Mouse (Mus musculus): Measurements from ENCODE around the gene Atcay. TPM values are rescaled to one million over a fixed set of nuclear protein-coding genes. Genes with fewer than 3 reads are reported as not detected.

Atcay gene
- polyA plus RNA-seq, 1 experiment from 2014 or later: 24.1 TPM

DNA sequence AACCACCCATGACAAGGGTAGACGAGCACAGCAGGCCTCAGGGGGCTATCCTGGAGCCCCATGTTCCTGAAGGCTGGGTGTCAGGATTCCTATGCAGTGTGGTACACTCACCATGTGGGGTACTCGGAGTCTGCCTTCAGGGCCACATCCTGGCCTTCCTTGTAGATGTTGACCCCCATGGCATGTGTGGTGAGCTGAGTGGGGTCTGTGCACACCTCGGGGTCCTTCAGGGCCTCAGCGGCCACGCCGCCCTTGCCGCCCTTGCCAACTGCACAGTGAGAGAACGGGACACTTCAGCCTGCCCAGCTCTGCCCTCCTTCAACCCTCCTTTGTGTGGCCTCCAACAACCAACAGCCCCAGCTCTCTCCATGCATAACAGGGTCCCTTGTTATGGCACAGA, 34.9 kb upstream of the Atcay start:
- Histone ChIP-seq H3K4me2 (ENCODE audit: low read depth) (peak overlapping the region; percentile 72), H3K27me3 (ENCODE audit: control insufficient read depth, insufficient read depth, low read length) (no peaks in the 10 kb centered on the region), H3K4me1 (ENCODE audit: control insufficient read depth, insufficient read depth, low read length) (peaks cover 8% of the 10 kb centered on the region), H3K27ac (ENCODE audit: low read depth, low read length) (no peak overlapping the region), H3K9me3 (ENCODE audit: control insufficient read depth, low read length) (no peaks in the 10 kb centered on the region), H3K36me3 (ENCODE audit: control insufficient read depth, insufficient read depth, low read length) (peaks cover 6% of the 10 kb centered on the region), H3K4me3 (ENCODE audit: low read depth, low read length) (peak overlapping the region; percentile 65), H3K9ac (ENCODE audit: low read length) (peak overlapping the region; percentile 14; the same call in 1 of the 2 replicates)
- 92% methylated on average over 8 of the region's 8 CpGs for WGBS
- no peak for ATAC-seq (ENCODE audit: insufficient read depth, low FRiP score, low TSS enrichment)
- no peak for DNase-seq (ENCODE audit: low spot score)

DNA sequence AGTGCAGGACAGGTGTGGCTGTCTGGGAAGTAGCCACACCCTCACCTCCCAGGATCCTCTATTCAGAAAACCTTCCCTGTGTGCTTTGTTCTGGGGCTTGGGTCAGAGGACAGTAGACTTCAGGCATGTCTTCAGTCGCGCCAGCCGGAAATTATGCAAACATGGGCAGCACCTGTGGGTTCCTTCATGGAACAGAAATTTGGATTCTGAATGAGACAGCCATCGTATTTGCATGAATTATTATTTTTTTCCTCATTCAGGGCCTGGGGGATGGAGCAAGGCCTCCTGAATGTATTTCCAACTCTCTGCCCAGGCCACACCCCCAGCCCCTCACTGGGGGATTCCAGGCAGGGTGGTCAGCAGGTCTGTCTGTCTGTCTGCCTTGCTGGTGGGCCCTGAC, 30.4 kb upstream of the Atcay start:
- Histone ChIP-seq H3K4me1 (ENCODE audit: control insufficient read depth, insufficient read depth, low read length) (peaks cover 9% of the 10 kb centered on the region), H3K9me3 (ENCODE audit: control insufficient read depth, low read length) (no peaks in the 10 kb centered on the region), H3K27ac (ENCODE audit: low read depth, low read length) (no peak overlapping the region), H3K9ac (ENCODE audit: low read length) (no peak overlapping the region), H3K4me2 (ENCODE audit: low read depth) (no peak overlapping the region), H3K27me3 (ENCODE audit: control insufficient read depth, insufficient read depth, low read length) (peaks cover 31% of the 10 kb centered on the region), H3K36me3 (ENCODE audit: control insufficient read depth, insufficient read depth, low read length) (peaks cover 6% of the 10 kb centered on the region), H3K4me3 (ENCODE audit: low read depth, low read length) (no peak overlapping the region)
- 91% methylated on average over 4 of the region's 4 CpGs for WGBS
- no peak for DNase-seq (ENCODE audit: low spot score)
- ATAC-seq (ENCODE audit: insufficient read depth, low FRiP score, low TSS enrichment): no peak

DNA sequence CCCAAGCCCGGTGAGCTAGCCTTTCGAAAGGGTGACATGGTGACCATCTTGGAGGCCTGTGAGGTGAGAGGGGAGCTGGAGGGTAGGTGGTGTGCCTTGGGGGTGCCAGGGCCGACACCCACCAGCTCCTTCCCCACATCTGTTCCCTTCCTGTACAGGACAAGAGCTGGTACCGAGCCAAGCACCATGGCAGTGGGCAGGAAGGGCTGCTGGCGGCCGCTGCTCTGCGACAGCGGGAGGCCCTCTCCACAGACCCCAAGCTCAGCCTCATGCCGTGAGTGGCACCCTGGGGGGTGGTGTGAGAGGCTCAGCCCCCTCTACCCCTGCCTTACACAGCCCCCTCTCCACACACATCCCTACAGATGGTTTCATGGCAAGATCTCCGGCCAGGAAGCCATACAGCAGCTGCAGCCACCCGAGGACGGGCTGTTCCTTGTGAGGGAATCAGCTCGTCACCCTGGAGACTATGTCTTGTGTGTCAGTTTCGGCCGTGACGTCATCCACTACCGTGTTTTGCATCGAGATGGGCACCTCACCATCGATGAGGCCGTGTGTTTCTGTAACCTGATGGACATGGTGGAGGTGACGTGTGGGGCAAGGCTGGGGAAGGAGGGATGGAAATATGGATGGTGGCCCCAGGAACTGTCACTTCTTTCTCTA, 28.7 kb upstream of the Atcay start:
- no peak overlapping the region for H3K4me3 ChIP-seq (ENCODE audit: low read depth, low read length)
- 39% methylated on average over 21 of the region's 21 CpGs for WGBS
- H3K27ac ChIP-seq (ENCODE audit: low read depth, low read length): no peak overlapping the region
- no peak overlapping the region for H3K4me2 ChIP-seq (ENCODE audit: low read depth)
- H3K9me3 ChIP-seq (ENCODE audit: control insufficient read depth, low read length): no peaks in the 10 kb centered on the region
- ATAC-seq (ENCODE audit: insufficient read depth, low FRiP score, low TSS enrichment): no peak
- H3K27me3 ChIP-seq (ENCODE audit: control insufficient read depth, insufficient read depth, low read length): peaks cover 31% of the 10 kb centered on the region
- peaks cover 3% of the 10 kb centered on the region for H3K36me3 ChIP-seq (ENCODE audit: control insufficient read depth, insufficient read depth, low read length)
- DNase-seq (ENCODE audit: low spot score): no peak
- no peak overlapping the region for H3K9ac ChIP-seq (ENCODE audit: low read length)
- H3K4me1 ChIP-seq (ENCODE audit: control insufficient read depth, insufficient read depth, low read length): peaks cover 6% of the 10 kb centered on the region; the same call in 1 of the 2 replicates

DNA sequence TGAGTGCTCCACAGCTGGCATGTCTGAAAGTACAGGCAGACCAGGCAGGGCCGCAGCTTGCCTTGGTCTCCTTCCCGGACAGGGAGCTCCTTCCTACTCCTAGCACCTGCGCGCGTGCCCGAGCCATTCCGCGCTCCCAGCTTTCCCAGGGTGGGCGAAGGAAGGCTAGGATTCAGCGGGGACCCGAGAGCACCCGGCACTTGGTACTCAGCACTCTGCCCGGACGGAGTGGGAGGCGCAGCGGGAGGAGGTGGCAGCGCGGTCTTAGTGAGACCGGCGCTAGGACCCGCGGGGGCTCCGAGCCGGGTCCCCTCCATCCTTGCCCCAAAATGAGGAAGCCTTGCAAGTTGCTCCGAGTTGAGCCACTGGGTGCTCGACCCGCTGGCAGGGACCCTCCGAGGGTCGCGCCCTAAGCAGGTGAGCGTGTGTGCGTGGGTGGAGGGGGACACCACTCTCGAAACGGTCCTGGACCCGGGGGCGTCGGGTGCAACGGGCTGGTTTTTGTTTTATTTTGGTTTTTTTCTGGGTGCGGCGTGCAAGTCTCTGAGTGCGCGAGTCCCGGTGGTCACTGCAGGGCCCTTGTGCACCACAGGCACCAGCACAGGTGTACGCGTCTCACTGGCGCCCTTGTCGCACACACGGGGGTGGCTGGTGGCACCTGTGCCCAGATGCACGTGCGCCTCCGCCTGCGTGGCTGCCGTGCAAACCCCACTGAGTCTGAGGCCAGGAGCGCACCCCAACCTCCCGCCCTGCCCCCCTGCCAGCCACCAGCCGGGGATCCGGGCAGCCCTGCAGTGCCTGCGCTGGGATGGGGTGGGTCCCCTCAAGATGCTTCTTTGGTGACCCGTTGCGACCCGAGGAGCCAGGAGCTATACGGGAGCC, 26.8 kb upstream of the Atcay start:
- ATAC-seq (ENCODE audit: insufficient read depth, low FRiP score, low TSS enrichment) (no peak), DNase-seq (ENCODE audit: low spot score) (peak; percentile 43)
- WGBS: 3% methylated on average over 62 of the region's 62 CpGs
- Histone ChIP-seq H3K4me2 (ENCODE audit: low read depth) (peak overlapping the region; percentile 56), H3K27ac (ENCODE audit: low read depth, low read length) (no peak overlapping the region), H3K4me1 (ENCODE audit: control insufficient read depth, insufficient read depth, low read length) (peaks cover 6% of the 10 kb centered on the region; the same call in 1 of the 2 replicates), H3K9ac (ENCODE audit: low read length) (peak overlapping the region; percentile 41), H3K4me3 (ENCODE audit: low read depth, low read length) (peak overlapping the region; percentile 31), H3K9me3 (ENCODE audit: control insufficient read depth, low read length) (no peaks in the 10 kb centered on the region), H3K27me3 (ENCODE audit: control insufficient read depth, insufficient read depth, low read length) (peaks cover 44% of the 10 kb centered on the region), H3K36me3 (ENCODE audit: control insufficient read depth, insufficient read depth, low read length) (no peaks in the 10 kb centered on the region)

DNA sequence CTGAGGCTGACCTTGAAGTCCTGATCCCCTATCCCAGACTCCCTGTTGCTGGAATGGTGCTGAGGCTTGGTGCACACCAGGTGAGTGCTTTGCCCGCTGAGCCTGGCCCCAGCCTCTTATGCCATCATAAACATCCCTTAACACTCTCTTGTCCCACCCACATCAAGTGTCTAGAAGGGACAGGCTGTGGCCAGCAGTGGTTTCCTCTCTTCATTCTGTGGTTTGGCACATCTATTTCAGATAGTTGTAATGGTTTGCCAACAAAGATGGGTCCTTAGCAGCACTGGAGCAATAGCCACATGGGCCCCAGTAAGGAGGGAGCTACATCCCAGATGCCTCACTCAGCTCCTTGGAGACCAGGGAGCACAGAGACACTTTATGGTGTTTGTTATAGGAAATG, 24.3 kb upstream of the Atcay start:
- no peak for DNase-seq (ENCODE audit: low spot score)
- WGBS: 73% methylated on average over 1 of the region's 1 CpGs
- H3K27me3 ChIP-seq (ENCODE audit: control insufficient read depth, insufficient read depth, low read length): peaks cover 59% of the 10 kb centered on the region

GRCm38 (mm10) chr10:81252424-81253419, 22.1 kb upstream of the Atcay start, which contains the start of gene Matk:
TSS of gene Matk (plus strand) at chr10:81252935.
- ATAC-seq (ENCODE audit: insufficient read depth, low FRiP score, low TSS enrichment): peak; percentile 54
- Histone ChIP-seq H3K4me2 (ENCODE audit: low read depth) (peak within 1 kb of the TSS; percentile 30), H3K4me3 (ENCODE audit: low read depth, low read length) (0 out of 2 replicates have a peak within 1 kb of the TSS, but pooled peaks have one; percentile 3), H3K27ac (ENCODE audit: low read depth, low read length) (no peak within 1 kb of the TSS), H3K36me3 (ENCODE audit: control insufficient read depth, insufficient read depth, low read length) (no peaks in the 10 kb centered on the region), H3K9ac (ENCODE audit: low read length) (0 out of 2 replicates have a peak within 1 kb of the TSS, but pooled peaks have one; percentile 2), H3K4me1 (ENCODE audit: control insufficient read depth, insufficient read depth, low read length) (peaks cover 4% of the 10 kb centered on the region; the same call in 1 of the 2 replicates), H3K27me3 (ENCODE audit: control insufficient read depth, insufficient read depth, low read length) (peaks cover 42% of the 10 kb centered on the region), H3K9me3 (ENCODE audit: control insufficient read depth, low read length) (no peaks in the 10 kb centered on the region)
- 7% methylated on average over 42 of the region's 44 CpGs for WGBS
- peak; percentile 78 for DNase-seq (ENCODE audit: low spot score)

More for the DNA sequence above, 24.3 kb upstream of the Atcay start:
- Histone ChIP-seq H3K9ac (ENCODE audit: low read length) (no peak overlapping the region), H3K9me3 (ENCODE audit: control insufficient read depth, low read length) (no peaks in the 10 kb centered on the region), H3K4me2 (ENCODE audit: low read depth) (no peak overlapping the region), H3K27ac (ENCODE audit: low read depth, low read length) (no peak overlapping the region), H3K4me3 (ENCODE audit: low read depth, low read length) (no peak overlapping the region), H3K36me3 (ENCODE audit: control insufficient read depth, insufficient read depth, low read length) (no peaks in the 10 kb centered on the region), H3K4me1 (ENCODE audit: control insufficient read depth, insufficient read depth, low read length) (peaks cover 6% of the 10 kb centered on the region; the same call in 1 of the 2 replicates)
- no peak for ATAC-seq (ENCODE audit: insufficient read depth, low FRiP score, low TSS enrichment)

GRCm38 (mm10) chr10:81249442-81249841, 18.8 kb upstream of the Atcay start:
- 82% methylated on average over 8 of the region's 8 CpGs for WGBS
- Histone ChIP-seq H3K4me1 (ENCODE audit: control insufficient read depth, insufficient read depth, low read length) (no peaks in the 10 kb centered on the region; the same call in 1 of the 2 replicates), H3K36me3 (ENCODE audit: control insufficient read depth, insufficient read depth, low read length) (no peaks in the 10 kb centered on the region), H3K27ac (ENCODE audit: low read depth, low read length) (no peak overlapping the region), H3K4me2 (ENCODE audit: low read depth) (no peak overlapping the region), H3K9me3 (ENCODE audit: control insufficient read depth, low read length) (no peaks in the 10 kb centered on the region), H3K27me3 (ENCODE audit: control insufficient read depth, insufficient read depth, low read length) (peaks cover 28% of the 10 kb centered on the region), H3K4me3 (ENCODE audit: low read depth, low read length) (no peak overlapping the region), H3K9ac (ENCODE audit: low read length) (no peak overlapping the region)
- DNase-seq (ENCODE audit: low spot score) (no peak), ATAC-seq (ENCODE audit: insufficient read depth, low FRiP score, low TSS enrichment) (no peak)

DNA sequence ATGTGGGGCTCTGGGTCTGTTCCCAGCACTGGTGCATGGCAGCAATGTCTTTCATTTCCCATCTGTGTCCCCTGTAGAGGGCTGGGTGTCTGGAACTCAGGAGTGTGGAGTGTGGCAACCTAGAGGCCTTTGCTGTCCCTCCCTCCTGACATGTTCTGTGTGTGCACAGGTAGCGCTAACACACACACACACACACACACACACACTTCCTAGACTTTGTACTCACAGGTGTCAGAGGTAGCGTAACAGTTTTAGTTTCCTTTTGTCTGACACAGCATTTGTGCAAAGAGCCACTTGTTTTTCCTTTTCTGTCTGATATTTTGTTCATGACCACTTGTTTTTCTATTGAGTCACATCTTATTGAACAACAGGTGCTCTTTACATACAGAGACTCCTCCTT, 17.2 kb upstream of the Atcay start:
- no peak overlapping the region for H3K27ac ChIP-seq (ENCODE audit: low read depth, low read length)
- H3K4me1 ChIP-seq (ENCODE audit: control insufficient read depth, insufficient read depth, low read length): no peaks in the 10 kb centered on the region; the same call in 1 of the 2 replicates
- H3K9me3 ChIP-seq (ENCODE audit: control insufficient read depth, low read length): no peaks in the 10 kb centered on the region
- no peak overlapping the region for H3K4me3 ChIP-seq (ENCODE audit: low read depth, low read length)
- no peaks in the 10 kb centered on the region for H3K36me3 ChIP-seq (ENCODE audit: control insufficient read depth, insufficient read depth, low read length)
- H3K27me3 ChIP-seq (ENCODE audit: control insufficient read depth, insufficient read depth, low read length): peaks cover 19% of the 10 kb centered on the region; the same call in 1 of the 2 replicates
- 95% methylated on average over 2 of the region's 2 CpGs for WGBS
- DNase-seq (ENCODE audit: low spot score) (no peak), ATAC-seq (ENCODE audit: insufficient read depth, low FRiP score, low TSS enrichment) (no peak)
- H3K4me2 ChIP-seq (ENCODE audit: low read depth): no peak overlapping the region
- no peak overlapping the region for H3K9ac ChIP-seq (ENCODE audit: low read length)

Data from neural tube, embryonic 11.5 days (tissue).